Mouse (Mus musculus) embryonic fibroblast, embryonic 13.5 days (primary cell): ENCODE data around the gene Hao2.

Experiments used
- CTCF ChIP-seq: IDR thresholded peaks from 2 replicates; pipeline ENCODE4 v1.5.1; 2011; ENCODE audit warnings: mild to moderate bottlenecking, control low read depth, low read length, moderate library complexity, borderline replicate concordance; ENCODE audit not compliant: insufficient read depth
- POLR2A ChIP-seq: IDR thresholded peaks from 2 replicates; pipeline ENCODE4 v1.6.1; 2011; ENCODE audit warnings: low read depth, mild to moderate bottlenecking, control low read depth, low read length, moderate library complexity

DNA sequence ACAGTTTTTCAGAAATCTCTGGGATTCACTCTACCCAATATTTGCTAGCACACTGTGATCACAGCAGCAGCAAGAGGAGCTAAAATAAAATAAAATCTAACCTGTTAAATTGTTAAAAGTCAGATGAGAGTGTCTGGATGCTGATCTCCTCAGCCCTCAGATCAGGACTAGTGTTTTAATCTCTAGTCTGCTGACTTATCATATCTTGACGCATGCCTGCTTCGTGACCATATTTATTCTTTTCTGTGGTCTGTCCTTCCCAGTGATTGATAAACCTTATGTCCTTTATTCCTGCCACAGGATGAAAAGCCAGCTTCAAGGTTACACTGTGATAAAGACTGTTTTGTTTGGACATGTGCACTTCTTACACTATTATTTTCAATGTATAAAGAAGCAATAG lies 35.0 kb downstream of the Hao2 start:
- TF ChIP-seq POLR2A (no peak), CTCF (no peak)
